Mouse (Mus musculus): ENCODE measurements around the gene 1700013F07Rik. TPM values are rescaled to one million over a fixed set of nuclear protein-coding genes. Genes with fewer than 3 reads are reported as not detected.
"Not testable (repeated sequence)": the region's sequence is repeated elsewhere in the genome, so short reads cannot be mapped to it uniquely, and the experiment has no call there.

Gene 1700013F07Rik
- total RNA-seq (2014; rRNA removed) (1.3 and 6.7 TPM in 2 replicates), polyA plus RNA-seq (2015; fragmentation: Nextera tagmentation; extraction: Ambion mirVana) (3.1 and 3.2 TPM in 2 replicates)

GRCm38 (mm10) chr3:108533951-108534350, at the start of gene 1700013F07Rik:
TSS of gene 1700013F07Rik (plus strand) at chr3:108534150.
- no peak for TF ChIP-seq CTCF (IDR thresholded peaks at IDR 0.05; ENCODE audit: low read depth)
- Histone ChIP-seq H3K9me3 (ENCODE audit: low read length) (no peaks in the 10 kb centered on the region), H3K4me3 (ENCODE audit: low read length) (no peak within 1 kb of the TSS), H3K36me3 (ENCODE audit: insufficient read depth, low read length) (no peaks in the 10 kb centered on the region), H3K4me1 (ENCODE audit: insufficient read depth, low read length) (no peaks in the 10 kb centered on the region), H3K4me2 (ENCODE audit: low read depth, low read length) (no peak within 1 kb of the TSS), H3K27me3 (ENCODE audit: insufficient read depth, low read length) (0 out of 2 replicates have a peak, but pooled peaks cover 3% of the 10 kb centered on the region), H3K9ac (replicated peaks; ENCODE audit: low read length) (no peak within 1 kb of the TSS), H3K27ac (no peak within 1 kb of the TSS)
- DNase-seq (ENCODE audit: low spot score) (no peak), ATAC-seq (no peak)
- WGBS = 87% methylated on average over 6 of the region's 6 CpGs

- Histone ChIP-seq H3K4me1 (ENCODE audit: insufficient read depth, low read length) (no peaks in the 10 kb centered on the region), H3K9me3 (ENCODE audit: low read length) (no peaks in the 10 kb centered on the region), H3K9ac (replicated peaks; ENCODE audit: low read length) (no peak overlapping the region), H3K27me3 (ENCODE audit: insufficient read depth, low read length) (no peaks in the 10 kb centered on the region), H3K27ac (no peak overlapping the region), H3K4me3 (ENCODE audit: low read length) (no peak overlapping the region), H3K36me3 (ENCODE audit: insufficient read depth, low read length) (no peaks in the 10 kb centered on the region), H3K4me2 (ENCODE audit: low read depth, low read length) (no peak overlapping the region)
- 93% methylated on average over 4 of the region's 4 CpGs for WGBS
- TF ChIP-seq CTCF (IDR thresholded peaks at IDR 0.05; ENCODE audit: low read depth) = no peak
- no peak for DNase-seq (ENCODE audit: low spot score)
- no peak for ATAC-seq
Observed at GRCm38 (mm10) chr3:108484749-108485148, 49.2 kb upstream of the 1700013F07Rik start.

GRCm38 (mm10) chr3:108489968-108490367, 44.0 kb upstream of the 1700013F07Rik start:
- TF ChIP-seq CTCF (IDR thresholded peaks at IDR 0.05; ENCODE audit: low read depth) = peak; percentile 52
- H3K9me3 ChIP-seq (ENCODE audit: low read length) = no peaks in the 10 kb centered on the region
- DNase-seq (ENCODE audit: low spot score) (no peak), ATAC-seq (no peak)
- no peak overlapping the region for H3K4me2 ChIP-seq (ENCODE audit: low read depth, low read length)
- H3K27me3 ChIP-seq (ENCODE audit: insufficient read depth, low read length) = no peaks in the 10 kb centered on the region
- no peak overlapping the region for H3K27ac ChIP-seq
- H3K9ac ChIP-seq (replicated peaks; ENCODE audit: low read length) = no peak overlapping the region
- no peaks in the 10 kb centered on the region for H3K36me3 ChIP-seq (ENCODE audit: insufficient read depth, low read length)
- WGBS = 47% methylated on average over 3 of the region's 3 CpGs
- H3K4me3 ChIP-seq (ENCODE audit: low read length) = no peak overlapping the region
- no peaks in the 10 kb centered on the region for H3K4me1 ChIP-seq (ENCODE audit: insufficient read depth, low read length)

- WGBS = 61% methylated on average over 9 of the region's 9 CpGs
- Histone ChIP-seq H3K27me3 (ENCODE audit: insufficient read depth, low read length) (no peaks in the 10 kb centered on the region), H3K4me3 (ENCODE audit: low read length) (no peak overlapping the region), H3K9me3 (ENCODE audit: low read length) (no peaks in the 10 kb centered on the region), H3K4me1 (ENCODE audit: insufficient read depth, low read length) (no peaks in the 10 kb centered on the region), H3K9ac (replicated peaks; ENCODE audit: low read length) (no peak overlapping the region), H3K27ac (no peak overlapping the region), H3K36me3 (ENCODE audit: insufficient read depth, low read length) (no peaks in the 10 kb centered on the region), H3K4me2 (ENCODE audit: low read depth, low read length) (no peak overlapping the region)
- no peak for TF ChIP-seq CTCF (IDR thresholded peaks at IDR 0.05; ENCODE audit: low read depth)
- no peak for DNase-seq (ENCODE audit: low spot score)
- ATAC-seq = no peak
Observed at GRCm38 (mm10) chr3:108494861-108495474, 39.0 kb upstream of the 1700013F07Rik start.

GRCm38 (mm10) chr3:108495486-108495885, 38.5 kb upstream of the 1700013F07Rik start:
- 0 out of 2 replicates have a peak overlapping the region, but pooled peaks have one; percentile 3 for H3K4me2 ChIP-seq (ENCODE audit: low read depth, low read length)
- H3K9ac ChIP-seq (replicated peaks; ENCODE audit: low read length) = no peak overlapping the region
- WGBS = 29% methylated on average over 4 of the region's 4 CpGs
- no peaks in the 10 kb centered on the region for H3K36me3 ChIP-seq (ENCODE audit: insufficient read depth, low read length)
- no peaks in the 10 kb centered on the region for H3K27me3 ChIP-seq (ENCODE audit: insufficient read depth, low read length)
- peak; percentile 46 for ATAC-seq
- H3K4me3 ChIP-seq (ENCODE audit: low read length) = no peak overlapping the region
- no peak overlapping the region for H3K27ac ChIP-seq
- DNase-seq (ENCODE audit: low spot score) = peak; percentile 74
- no peaks in the 10 kb centered on the region for H3K9me3 ChIP-seq (ENCODE audit: low read length)
- no peak; the same call in 1 of the 2 replicates for TF ChIP-seq CTCF (IDR thresholded peaks at IDR 0.05; ENCODE audit: low read depth)
- no peaks in the 10 kb centered on the region for H3K4me1 ChIP-seq (ENCODE audit: insufficient read depth, low read length)

- DNase-seq (ENCODE audit: low spot score) (no peak), ATAC-seq (no peak)
- 47% methylated on average over 9 of the region's 9 CpGs for WGBS
Observed at GRCm38 (mm10) chr3:108497602-108498001, 36.3 kb upstream of the 1700013F07Rik start.

GRCm38 (mm10) chr3:108499826-108500225, 34.1 kb upstream of the 1700013F07Rik start:
- Histone ChIP-seq H3K27ac (no peak overlapping the region), H3K9me3 (ENCODE audit: low read length) (no peaks in the 10 kb centered on the region), H3K4me1 (ENCODE audit: insufficient read depth, low read length) (no peaks in the 10 kb centered on the region), H3K4me2 (ENCODE audit: low read depth, low read length) (no peak overlapping the region), H3K4me3 (ENCODE audit: low read length) (no peak overlapping the region), H3K9ac (replicated peaks; ENCODE audit: low read length) (no peak overlapping the region), H3K27me3 (ENCODE audit: insufficient read depth, low read length) (no peaks in the 10 kb centered on the region), H3K36me3 (ENCODE audit: insufficient read depth, low read length) (no peaks in the 10 kb centered on the region)
- TF ChIP-seq CTCF (IDR thresholded peaks at IDR 0.05; ENCODE audit: low read depth) = no peak
- WGBS = 40% methylated on average over 8 of the region's 8 CpGs
- DNase-seq (ENCODE audit: low spot score) (peak; percentile 48), ATAC-seq (peak; percentile 31; the same call in 1 of the 2 replicates)

More at GRCm38 (mm10) chr3:108497602-108498001, 36.3 kb upstream of the 1700013F07Rik start:
- Histone ChIP-seq H3K36me3 (ENCODE audit: insufficient read depth, low read length) (no peaks in the 10 kb centered on the region), H3K4me2 (ENCODE audit: low read depth, low read length) (no peak overlapping the region), H3K9me3 (ENCODE audit: low read length) (no peaks in the 10 kb centered on the region), H3K27ac (no peak overlapping the region), H3K4me3 (ENCODE audit: low read length) (no peak overlapping the region), H3K27me3 (ENCODE audit: insufficient read depth, low read length) (no peaks in the 10 kb centered on the region), H3K9ac (replicated peaks; ENCODE audit: low read length) (no peak overlapping the region), H3K4me1 (ENCODE audit: insufficient read depth, low read length) (no peaks in the 10 kb centered on the region)
- TF ChIP-seq CTCF (IDR thresholded peaks at IDR 0.05; ENCODE audit: low read depth) = no peak

- H3K4me1 ChIP-seq (ENCODE audit: insufficient read depth, low read length); DNase-seq (ENCODE audit: low spot score); H3K36me3 ChIP-seq (ENCODE audit: insufficient read depth, low read length); H3K27ac ChIP-seq; H3K4me2 ChIP-seq (ENCODE audit: low read depth, low read length); H3K27me3 ChIP-seq (ENCODE audit: insufficient read depth, low read length); H3K4me3 ChIP-seq (ENCODE audit: low read length); H3K9ac ChIP-seq (replicated peaks; ENCODE audit: low read length); H3K9me3 ChIP-seq (ENCODE audit: low read length); ATAC-seq: not testable (repeated sequence)
- 65% methylated on average over 3 of the region's 3 CpGs for WGBS
Observed at GRCm38 (mm10) chr3:108501411-108501810, 32.5 kb upstream of the 1700013F07Rik start.
